Mouse (Mus musculus): ENCODE data around the gene Pakap.

The Pakap gene

GRCm38 (mm10) chr4:57567666-57568206, at the start of gene Pakap:
Gene Pakap, plus strand, starts transcription at chr4:57568179.
- DNase-seq (ENCODE audit: low spot score in 2 of 2), result peak; percentile 71 to 74

- no peak for DNase-seq (ENCODE audit: low spot score in 2 of 2)
These were observed 44.5 kb upstream of the Pakap start for GRCm38 (mm10) chr4:57523456-57523855.

DNA sequence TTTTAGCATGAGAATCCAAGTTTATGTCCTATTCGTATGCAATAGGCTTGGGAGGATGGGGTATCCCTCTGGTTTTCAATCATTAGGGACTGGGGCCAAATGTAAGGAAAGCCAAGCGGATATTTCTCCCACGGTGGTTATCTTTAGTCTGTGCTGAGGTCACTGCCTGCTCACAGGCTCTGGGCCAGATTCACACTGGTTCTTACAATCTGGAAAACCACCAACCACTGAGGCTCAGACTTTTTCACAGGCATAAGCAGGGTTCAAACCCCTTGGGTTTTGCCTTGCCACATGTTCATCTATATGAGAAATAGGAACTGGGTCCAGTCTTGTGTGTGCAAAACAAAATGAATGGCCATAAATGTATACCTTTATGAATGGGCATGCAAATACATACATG, 43.5 kb upstream of the Pakap start:
- no peak for DNase-seq (ENCODE audit: low spot score in 2 of 2)

DNA sequence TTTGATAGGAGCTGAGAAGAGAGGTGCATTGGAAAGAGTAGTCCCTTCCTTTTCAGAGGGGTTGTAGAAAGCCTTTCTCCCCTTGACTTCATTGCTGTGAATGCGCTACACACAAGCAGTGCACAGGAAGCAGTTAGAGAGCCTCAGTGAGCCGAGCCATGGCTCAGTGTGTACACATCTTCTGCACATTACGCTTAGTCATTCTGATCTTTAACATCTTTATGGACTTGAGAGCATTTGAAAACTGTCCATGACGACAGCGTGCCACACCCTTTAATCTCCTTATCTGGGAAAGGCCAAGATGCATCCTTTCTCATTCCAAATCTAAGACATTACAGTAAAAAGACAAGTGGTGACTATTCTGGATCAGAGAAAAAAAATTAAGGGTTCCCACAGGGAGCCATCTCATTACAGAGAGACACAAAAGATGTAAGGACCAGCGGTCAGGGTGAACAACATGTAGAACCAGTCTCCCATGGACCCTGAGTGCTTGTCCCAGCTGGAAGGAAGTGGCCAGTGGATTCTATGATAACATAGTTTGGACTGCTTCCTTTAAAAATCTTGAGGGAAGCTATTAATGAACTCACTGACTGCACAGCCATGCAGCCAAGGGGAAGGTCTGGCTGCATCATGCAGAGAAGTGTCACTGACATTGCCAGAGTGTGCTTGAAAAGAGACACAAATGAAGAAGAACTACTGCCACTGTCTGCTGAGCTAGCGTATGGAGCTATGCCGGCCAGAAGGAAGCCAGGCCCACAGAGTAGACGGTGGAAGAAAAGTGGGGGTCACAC, 42.6 kb upstream of the Pakap start:
- no peak for DNase-seq (ENCODE audit: low spot score in 2 of 2)

- DNase-seq (ENCODE audit: low spot score in 2 of 2), result no peak
These were observed 39.7 kb upstream of the Pakap start for GRCm38 (mm10) chr4:57528296-57528695.

DNA sequence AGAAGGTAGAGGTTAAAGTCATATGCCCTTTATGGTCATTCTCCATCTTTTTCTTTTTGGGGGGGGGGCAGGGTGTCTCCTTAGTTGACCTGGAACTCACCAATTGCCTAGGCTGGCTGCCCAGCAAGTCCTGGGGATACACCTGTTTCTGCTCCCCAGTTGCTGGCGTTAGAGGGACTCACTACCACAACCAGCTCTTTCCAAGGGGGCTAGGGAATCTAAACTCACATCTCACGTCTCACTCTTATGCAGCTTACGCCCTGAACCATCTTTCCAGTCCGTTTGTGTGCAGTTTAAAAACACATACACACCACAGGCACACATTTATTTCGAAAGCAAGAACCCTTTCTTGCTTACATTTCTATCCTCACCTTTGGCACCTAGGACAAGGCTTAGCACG, 34.3 kb upstream of the Pakap start:
- no peak for DNase-seq (ENCODE audit: low spot score in 2 of 2)

DNA sequence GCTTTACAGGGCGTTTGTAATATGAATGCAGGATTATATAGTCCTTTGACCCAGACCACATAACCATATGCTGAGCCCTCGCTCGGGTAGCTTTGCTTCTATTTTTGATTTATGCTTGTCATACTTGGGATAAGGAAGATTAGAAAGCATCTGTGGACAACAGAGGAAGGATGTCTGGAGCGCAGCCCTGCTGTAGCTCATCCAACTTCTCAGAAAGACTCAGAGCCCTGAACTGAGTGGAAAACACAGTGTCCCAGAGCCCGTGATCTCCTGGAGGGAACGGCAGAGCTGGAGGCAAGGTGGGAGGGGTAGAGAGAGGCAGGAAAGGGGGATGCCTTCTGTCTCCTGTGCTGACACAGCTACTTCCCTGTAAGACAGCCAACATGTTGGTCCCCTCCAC, 33.7 kb upstream of the Pakap start:
- no peak for DNase-seq (ENCODE audit: low spot score in 2 of 2)

- no peak for DNase-seq (ENCODE audit: low spot score in 2 of 2)
These were observed 32.9 kb upstream of the Pakap start for GRCm38 (mm10) chr4:57535087-57535486.

GRCm38 (mm10) chr4:57538029-57538688, 29.8 kb upstream of the Pakap start:
- no peak for DNase-seq (ENCODE audit: low spot score in 2 of 2)

DNA sequence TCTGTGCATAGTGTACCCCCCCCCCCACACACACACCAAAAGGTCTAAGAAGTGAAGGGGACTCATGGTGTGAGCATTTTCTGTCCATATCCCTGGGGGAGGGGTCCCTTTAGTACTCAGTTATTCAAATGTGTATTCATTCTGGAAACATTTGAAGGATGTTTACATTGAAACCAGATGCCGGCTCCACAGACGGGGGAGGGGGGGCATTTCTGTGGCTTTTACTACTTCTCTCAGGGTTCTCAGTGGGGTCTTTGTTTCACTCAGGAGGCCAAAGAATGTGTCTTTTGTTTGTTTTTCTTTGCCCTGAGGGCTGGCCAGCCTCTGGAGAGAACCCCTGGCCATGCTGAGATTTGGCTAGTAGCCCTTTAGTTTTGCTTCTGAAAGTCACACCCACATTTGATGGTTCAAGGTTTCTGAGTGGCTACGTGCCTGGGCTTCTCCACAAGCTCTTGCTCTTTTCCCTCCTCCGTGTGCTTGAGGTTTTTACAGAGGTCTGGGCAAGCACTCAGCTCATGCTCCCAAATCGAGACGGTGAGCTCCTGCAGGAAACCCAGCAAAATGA, 24.2 kb upstream of the Pakap start:
- DNase-seq (ENCODE audit: low spot score in 2 of 2), result peak; percentile 5 to 17

GRCm38 (mm10) chr4:57547785-57548184, 20.2 kb upstream of the Pakap start:
- no peak for DNase-seq (ENCODE audit: low spot score in 2 of 2)

GRCm38 (mm10) chr4:57550216-57550615, 17.8 kb upstream of the Pakap start:
- no peak for DNase-seq (ENCODE audit: low spot score in 2 of 2)

DNA sequence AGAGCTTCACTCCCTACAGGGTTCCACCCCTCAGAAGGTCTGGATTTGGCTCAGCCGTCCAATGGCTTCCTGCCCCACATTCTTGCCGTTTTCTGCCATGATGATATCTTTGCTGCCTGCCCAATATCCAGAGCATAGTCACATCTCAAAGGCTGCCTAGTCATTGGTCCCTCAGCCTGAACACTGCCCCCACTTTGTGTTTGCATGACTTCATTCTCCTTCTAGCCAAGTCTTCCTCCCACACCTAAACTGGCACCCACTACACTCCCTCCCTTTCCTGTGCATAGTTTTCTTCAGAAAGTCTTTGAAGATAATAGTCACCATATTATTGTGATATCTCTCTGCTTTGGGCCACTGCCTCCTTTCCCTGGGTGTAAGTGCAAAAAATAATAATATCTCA, 10.9 kb upstream of the Pakap start:
- no peak for DNase-seq (ENCODE audit: low spot score in 2 of 2)

GRCm38 (mm10) chr4:57559438-57559837, 8.5 kb upstream of the Pakap start:
- DNase-seq (ENCODE audit: low spot score in 2 of 2), result no peak

GRCm38 (mm10) chr4:57560010-57560409, 8.0 kb upstream of the Pakap start:
- no peak for DNase-seq (ENCODE audit: low spot score in 2 of 2)

GRCm38 (mm10) chr4:57561055-57561454, 6.9 kb upstream of the Pakap start:
- peak; percentile 62 to 84 for DNase-seq (ENCODE audit: low spot score in 2 of 2)

DNA sequence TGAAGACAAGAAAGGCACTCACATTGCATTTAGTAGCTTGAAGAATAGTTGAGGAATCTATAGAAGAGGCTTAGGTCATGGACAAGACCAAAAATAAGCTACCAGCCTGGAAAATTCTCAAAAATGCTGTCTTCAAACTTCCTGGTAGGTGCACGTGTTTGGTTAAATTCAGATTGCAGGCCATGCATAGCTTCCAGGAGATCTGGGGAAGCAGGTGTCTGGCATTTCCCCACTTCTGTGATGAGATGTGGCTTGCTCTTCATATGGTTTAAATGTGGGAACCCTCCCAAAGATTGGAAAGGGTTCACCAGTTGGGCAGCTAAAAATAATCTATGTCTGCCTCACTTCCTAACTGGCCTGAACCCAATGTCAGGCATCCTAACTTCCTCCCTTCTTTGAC, 2.7 kb upstream of the Pakap start:
- no peak for DNase-seq (ENCODE audit: low spot score in 2 of 2)

- DNase-seq (ENCODE audit: low spot score in 2 of 2), result no peak
These were observed 2.2 kb upstream of the Pakap start for GRCm38 (mm10) chr4:57565811-57566210.

DNA sequence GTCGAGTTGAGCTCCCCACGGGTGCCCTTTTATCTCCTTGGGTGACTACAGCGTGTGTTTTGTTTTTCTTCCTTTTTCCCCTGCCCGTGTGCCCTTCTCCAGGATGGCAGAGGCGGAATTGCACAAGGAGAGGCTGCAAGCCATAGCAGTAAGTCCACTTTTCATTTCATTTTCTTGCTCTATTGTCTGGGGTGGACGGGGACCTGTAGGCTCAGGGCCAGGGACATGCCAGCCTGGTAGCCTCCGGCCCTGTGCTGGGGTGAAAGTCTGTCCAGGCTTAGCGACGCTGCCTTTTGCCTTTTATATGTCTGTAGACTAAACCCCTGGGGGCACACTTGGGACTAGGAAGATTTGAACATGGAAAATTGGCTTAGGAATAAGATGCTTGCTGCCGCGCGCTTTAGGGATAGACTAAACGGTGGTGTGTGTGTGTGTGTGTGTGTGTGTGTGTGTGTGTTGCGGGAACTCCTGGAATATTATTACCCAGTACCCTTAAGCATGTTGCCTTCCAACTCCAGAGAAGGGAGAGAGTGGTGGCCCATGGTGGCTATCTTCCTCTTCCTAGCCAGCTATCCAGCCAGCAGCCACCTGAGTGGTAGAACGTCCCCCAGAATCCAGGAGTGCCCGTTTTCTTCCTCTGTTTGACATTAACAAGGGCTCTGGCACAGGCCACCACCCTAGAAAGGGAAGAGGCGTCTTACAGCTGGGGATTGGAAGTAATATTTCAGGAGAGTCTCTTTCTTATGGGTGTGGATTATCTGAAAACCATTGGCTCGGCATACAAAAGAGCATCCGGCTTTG, 489 bp downstream of the Pakap start:
- DNase-seq (ENCODE audit: low spot score in 2 of 2), result no peak

DNA sequence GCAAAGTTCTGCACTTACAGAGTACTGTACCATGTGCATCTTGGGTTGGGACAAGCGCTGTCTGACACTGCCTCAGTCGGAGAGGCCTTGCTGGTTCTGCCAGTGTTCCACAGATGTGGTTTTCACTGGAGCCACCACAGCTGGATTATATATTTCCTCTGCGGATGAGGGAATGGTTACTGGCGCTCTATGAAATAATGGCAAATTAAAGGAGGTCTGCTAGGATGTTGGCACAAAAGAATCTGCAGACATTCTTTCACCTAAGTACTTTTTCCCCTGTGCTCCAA, 1.0 kb downstream of the Pakap start:
- no peak for DNase-seq (ENCODE audit: low spot score in 2 of 2)

DNA sequence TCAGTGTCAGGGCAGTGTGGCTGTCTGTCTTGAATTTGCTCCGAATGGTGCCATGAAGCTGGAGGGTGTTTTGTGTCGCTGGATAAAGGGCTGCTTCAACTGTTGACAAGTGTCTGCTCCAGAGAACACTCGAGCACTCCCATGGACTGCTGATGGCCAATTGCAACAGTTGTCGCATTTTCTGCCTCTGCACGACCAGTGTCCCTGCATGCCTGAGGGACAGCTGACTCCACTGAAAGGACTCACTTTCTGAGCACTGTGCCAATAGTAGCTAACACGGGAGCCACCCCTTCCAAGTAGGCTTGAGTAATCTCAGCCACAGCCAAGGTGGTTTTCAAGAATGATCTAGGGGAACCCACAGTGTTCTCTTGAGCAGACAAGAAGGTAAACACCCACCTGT, 1.7 kb downstream of the Pakap start:
- no peak for DNase-seq (ENCODE audit: low spot score in 2 of 2)

GRCm38 (mm10) chr4:57570229-57570628, 2.2 kb downstream of the Pakap start:
- no peak for DNase-seq (ENCODE audit: low spot score in 2 of 2)
